Mouse (Mus musculus) erythroblast, embryonic 14.5 days (primary cell): ENCODE results near the gene Plcg2.

Experiments used
- GATA1 ChIP-seq: IDR thresholded peaks from 2 replicates; pipeline ENCODE4 v1.6.1; 2012; ENCODE audit warnings: low read length, inconsistent platforms, mixed read lengths
- TAL1 ChIP-seq: IDR thresholded peaks from 3 replicates; pipeline ENCODE4 v1.6.1; 2012; ENCODE audit warnings: low read length, inconsistent platforms, mixed read lengths

GRCm38 (mm10) chr8:117550529-117550928 is 52.4 kb downstream of the Plcg2 start:
- no peak for TF ChIP-seq TAL1
- TF ChIP-seq GATA1, result no peak
